Mouse (Mus musculus) ES-E14 (cell line): ENCODE measurements around the gene Selenop. TPM values are rescaled to one million over a fixed set of nuclear protein-coding genes. Genes with fewer than 3 reads are reported as not detected.
A peak's percentile ranks its signal among the peaks of the same experiment; 100 is the strongest.

ENCODE experiments used
- DNase-seq: peaks from one replicate; pipeline ENCODE4 v3.0.0-alpha.2; 2013; ENCODE audit warnings: low read depth, low spot score
- H3K27ac ChIP-seq: 2 replicates; pipeline ENCODE4 v1.5.1; 2012; ENCODE audit warnings: low read depth, mild to moderate bottlenecking, low read length, moderate library complexity, mixed read lengths; ENCODE audit not compliant: poor library complexity, insufficient read depth, severe bottlenecking
- H3K36me3 ChIP-seq: 2 replicates; pipeline ENCODE4 v1.6.1; 2012; ENCODE audit warnings: mild to moderate bottlenecking, low read length, moderate library complexity, mixed read lengths; ENCODE audit not compliant: control insufficient read depth, poor library complexity, insufficient read depth, severe bottlenecking
- H3K4me1 ChIP-seq, 2 experiments: fragments of 150-350 bp in 1 of 2; sonication (generic) in 1 of 2; 2 replicates each; pipeline ENCODE4 v1.6.1; 2012; ENCODE audit warnings: low read length in 2 of 2, mild to moderate bottlenecking in 1 of 2, mixed read lengths in 1 of 2; ENCODE audit not compliant: control insufficient read depth in 2 of 2, insufficient read depth in 2 of 2, poor library complexity in 1 of 2
- H3K4me3 ChIP-seq, 2 experiments: fragments of 150-350 bp in 1 of 2; sonication (generic) in 1 of 2; 2 replicates each; pipeline ENCODE4 v1.5.1; 2012; ENCODE audit warnings: low read length in 2 of 2, low read depth in 1 of 2, mild to moderate bottlenecking in 1 of 2, mixed read lengths in 1 of 2; ENCODE audit not compliant: insufficient read depth in 1 of 2, poor library complexity in 1 of 2, severe bottlenecking in 1 of 2
- H3K9ac ChIP-seq: 2 replicates; pipeline ENCODE4 v1.6.1; 2012; ENCODE audit warnings: low read depth, mild to moderate bottlenecking, low read length, mixed read lengths; ENCODE audit not compliant: poor library complexity, insufficient read depth, severe bottlenecking
- H3K9me3 ChIP-seq: fragments of 150-350 bp; sonication (generic); 2 replicates; pipeline ENCODE4 v1.6.1; 2012; ENCODE audit warnings: low read depth, mild to moderate bottlenecking, low read length; ENCODE audit not compliant: control insufficient read depth, insufficient read depth
- CHD2 ChIP-seq: IDR thresholded peaks from 2 replicates; pipeline ENCODE4 v1.6.1; 2014; ENCODE audit warnings: mild to moderate bottlenecking, low read depth, low read length, inconsistent platforms
- HCFC1 ChIP-seq: IDR thresholded peaks from 2 replicates; pipeline ENCODE4 v1.6.1; 2012; ENCODE audit warnings: low read length, inconsistent platforms, borderline replicate concordance; ENCODE audit not compliant: insufficient read depth
- MAFK ChIP-seq: IDR thresholded peaks from 2 replicates; pipeline ENCODE4 v1.6.1; 2014; ENCODE audit warnings: mild to moderate bottlenecking, low read depth, low read length, inconsistent platforms; ENCODE audit not compliant: insufficient read depth
- ZC3H11A ChIP-seq: IDR thresholded peaks from 2 replicates; pipeline ENCODE4 v1.6.1; 2012; ENCODE audit warnings: low read depth, mild to moderate bottlenecking, inconsistent platforms, low read length, borderline replicate concordance
- ZNF384 ChIP-seq: IDR thresholded peaks from 2 replicates; pipeline ENCODE4 v1.6.1; 2012; ENCODE audit warnings: low read depth, low read length, inconsistent platforms
- in situ Hi-C, 2 experiments: fragments of 600-800 bp; cut with MboI; formaldehyde crosslinking; loops; one replicate each; pipeline ENCODE4 v1.15.1; 2025; ENCODE audit warnings: low sequenced_read_pairs in 2 of 2, inconsistent platforms in 1 of 2; ENCODE audit not compliant: unreplicated experiment in 2 of 2
- total RNA-seq: library from RNA; depleted of rRNA; stranded (reverse); fragments of 300-350 nt; gene quantifications from 2 replicates; pipeline ENCODE4 v1.2.3, GENCODE M21; 2012

Selenop gene
- total RNA-seq, 1 experiment = 16.5 TPM

DNA sequence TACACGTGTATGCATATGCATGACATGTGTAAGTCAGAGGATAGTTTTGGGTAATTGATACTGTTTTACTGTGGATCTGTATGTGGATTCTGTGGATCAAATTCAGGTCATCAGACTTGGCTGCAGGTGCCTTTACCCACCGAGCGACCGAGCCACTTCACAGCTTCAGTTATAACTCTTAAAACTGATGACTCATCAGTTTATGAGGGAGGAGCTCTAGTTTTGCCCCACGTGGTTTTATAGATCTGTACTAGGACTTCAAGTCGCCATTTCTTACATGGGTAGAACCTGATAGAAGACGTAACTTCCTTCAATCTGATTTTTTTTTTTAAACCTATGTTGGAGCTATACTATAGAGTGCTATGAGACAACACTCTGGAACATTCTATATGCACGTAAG lies 29.3 kb downstream of the Selenop start:
- in situ Hi-C loops = no loop called here
- TF ChIP-seq CHD2 (no peak), MAFK (peak; percentile 87)
- Histone ChIP-seq H3K4me3 (no peak overlapping the region), H3K4me1 (no peaks in the 10 kb centered on the region), H3K9ac (no peak overlapping the region), H3K9me3 (no peaks in the 10 kb centered on the region), H3K36me3 (no peaks in the 10 kb centered on the region), H3K27ac (no peak overlapping the region)
- DNase-seq = no peak

DNA sequence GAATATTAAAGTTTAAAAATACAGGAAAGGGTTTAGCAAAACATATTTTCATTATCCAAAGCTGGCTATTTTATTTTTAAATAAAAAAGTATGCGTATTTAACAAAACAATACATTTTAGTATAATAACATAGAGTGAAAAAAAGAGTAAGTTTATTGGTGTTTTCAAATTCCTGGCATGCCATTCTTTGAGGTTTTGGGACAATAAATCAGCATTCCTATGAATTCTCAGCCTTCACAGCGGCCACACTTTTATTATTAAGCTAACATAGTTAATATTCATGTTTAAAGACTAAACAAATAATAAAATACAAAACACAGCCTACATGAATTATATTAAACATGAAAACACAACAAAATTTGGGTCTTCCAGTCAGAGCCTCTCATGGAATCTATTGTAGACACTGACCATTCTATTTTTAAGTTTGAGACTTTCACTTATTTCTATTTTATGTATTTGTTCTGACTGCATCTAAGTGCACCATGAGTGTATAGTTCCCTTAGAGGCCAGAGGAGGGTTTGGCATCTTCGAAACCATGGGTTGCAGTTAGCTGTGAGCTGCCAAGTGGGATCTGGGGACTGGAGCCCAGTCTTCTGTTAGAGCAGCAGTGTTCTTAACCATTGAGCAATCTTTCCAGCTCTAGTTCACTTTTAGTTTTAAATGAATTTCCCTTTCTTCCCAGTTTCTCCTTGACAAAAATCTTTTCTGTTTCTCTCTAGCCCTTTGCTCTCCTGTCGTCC lies 32.2 kb downstream of the Selenop start:
- Histone ChIP-seq H3K27ac (no peak overlapping the region), H3K9me3 (no peaks in the 10 kb centered on the region), H3K36me3 (no peaks in the 10 kb centered on the region), H3K4me1 (no peaks in the 10 kb centered on the region), H3K9ac (no peak overlapping the region), H3K4me3 (no peak overlapping the region)
- DNase-seq = no peak
- TF ChIP-seq ZC3H11A = no peak
- no peak for TF ChIP-seq MAFK
- no peak for TF ChIP-seq HCFC1
- no peak for TF ChIP-seq CHD2
- in situ Hi-C loops = no loop called here

DNA sequence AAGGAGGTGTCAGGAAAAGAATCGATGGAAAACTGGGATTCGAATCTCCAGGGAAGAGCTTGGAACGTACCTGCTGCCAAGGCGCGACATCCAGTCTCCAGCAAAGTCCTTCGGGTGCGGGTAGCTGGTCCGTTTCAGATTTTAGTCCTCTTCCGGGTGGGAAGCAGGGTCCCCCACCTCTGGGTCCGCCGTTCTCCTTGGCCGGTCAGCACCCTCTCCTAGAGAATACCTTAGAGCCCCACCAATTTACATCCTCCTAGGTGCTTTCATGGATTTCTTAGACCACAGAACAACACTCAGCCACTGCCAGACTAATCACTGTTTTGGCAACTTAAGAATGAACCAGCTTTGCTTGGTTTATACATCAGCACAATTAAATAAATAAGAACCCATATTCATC lies 35.1 kb downstream of the Selenop start, which contains the start of gene Ccdc152:
Gene Ccdc152, minus strand, starts transcription at position 101 of the 400 bp plus-strand sequence.
- DNase-seq = no peak
- no peaks in the 10 kb centered on the region for H3K9me3 ChIP-seq
- H3K4me1 ChIP-seq = no peaks in the 10 kb centered on the region
- in situ Hi-C loops = no loop called here
- no peaks in the 10 kb centered on the region for H3K36me3 ChIP-seq
- no peak within 1 kb of the TSS for H3K9ac ChIP-seq
- no peak within 1 kb of the TSS for H3K27ac ChIP-seq
- TF ChIP-seq MAFK = no peak
- no peak for TF ChIP-seq ZC3H11A
- TF ChIP-seq HCFC1 = no peak
- TF ChIP-seq CHD2 = no peak
- no peak for TF ChIP-seq ZNF384
- peak within 1 kb of the TSS in 1 of 2 experiments; percentile 46; a peak in 2 of 4 replicates for H3K4me3 ChIP-seq

DNA sequence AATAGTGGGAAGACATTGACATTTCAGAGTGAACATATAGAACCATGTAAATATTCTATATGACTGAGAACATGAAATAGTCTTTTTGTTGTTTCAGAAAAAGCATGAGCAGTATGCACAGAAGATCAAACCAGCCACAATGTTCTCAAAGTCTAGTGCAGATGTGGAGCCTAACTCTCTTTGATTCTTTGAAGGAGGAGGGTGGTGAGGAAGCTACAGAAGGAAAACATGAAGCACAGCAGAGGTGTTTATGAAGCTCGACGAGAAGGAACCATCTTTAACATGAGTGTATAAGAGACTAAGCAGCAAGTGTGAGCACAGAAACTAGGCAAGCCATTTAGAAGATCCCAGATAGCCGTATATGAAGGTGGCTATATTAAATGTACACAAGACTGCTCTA lies 41.5 kb downstream of the Selenop start:
- no peaks in the 10 kb centered on the region for H3K36me3 ChIP-seq
- H3K27ac ChIP-seq = no peak overlapping the region
- no peak overlapping the region for H3K9ac ChIP-seq
- in situ Hi-C loops = no loop called here
- no peak overlapping the region for H3K4me3 ChIP-seq
- no peaks in the 10 kb centered on the region for H3K4me1 ChIP-seq
- TF ChIP-seq MAFK (no peak), ZNF384 (no peak), ZC3H11A (no peak), CHD2 (no peak), HCFC1 (no peak)
- DNase-seq = no peak
- H3K9me3 ChIP-seq = no peaks in the 10 kb centered on the region

DNA sequence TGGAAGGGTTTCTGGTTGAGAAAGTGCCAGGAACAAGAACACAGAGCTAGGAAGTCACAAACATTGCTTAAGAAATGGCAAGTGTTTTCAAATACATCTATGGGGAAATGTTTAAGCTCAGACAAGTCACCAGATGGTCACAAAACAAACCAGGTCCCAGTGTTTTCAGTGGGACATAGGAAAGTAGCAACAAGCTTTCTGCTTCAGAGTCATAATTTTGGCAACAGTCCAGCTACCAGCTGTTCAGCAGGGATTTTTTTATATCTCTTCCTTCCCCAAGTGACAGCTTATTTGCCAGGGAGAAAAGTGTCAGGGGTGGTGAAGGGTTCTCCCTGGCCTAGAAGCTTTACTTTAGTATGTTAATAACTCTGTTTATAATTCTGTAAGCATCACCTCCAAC lies 44.6 kb downstream of the Selenop start:
- no peaks in the 10 kb centered on the region for H3K4me1 ChIP-seq
- TF ChIP-seq ZNF384 (no peak), MAFK (no peak), ZC3H11A (no peak), HCFC1 (no peak), CHD2 (no peak)
- no peaks in the 10 kb centered on the region for H3K36me3 ChIP-seq
- in situ Hi-C loops = no loop called here
- no peak overlapping the region for H3K9ac ChIP-seq
- no peaks in the 10 kb centered on the region for H3K9me3 ChIP-seq
- H3K4me3 ChIP-seq = no peak overlapping the region
- DNase-seq = no peak
- no peak overlapping the region for H3K27ac ChIP-seq
